ENCODE assay signal across 8 mouse cellular contexts in genomic region chr13:93062860-93063636, GRCm38 (mm10).
DNase-seq lines count a peak whose midpoint lies in the region; ATAC-seq lines count a peak whose summit lies in the region.

No protein-coding gene starts in this region.

- H3K9me3 ChIP-seq in heart, embryonic 10.5 days, result no peaks in the 10 kb centered on the region
- no peaks in the 10 kb centered on the region for H3K9me3 ChIP-seq in embryonic facial prominence, embryonic 15.5 days (replicated peaks)
- no peaks in the 10 kb centered on the region for H3K9me3 ChIP-seq in stomach, embryonic 16.5 days (replicated peaks; ENCODE audit: control insufficient read depth, low read length)

- H3K36me3 ChIP-seq in heart, embryonic 10.5 days, result peaks cover 5% of the 10 kb centered on the region; the same call in 1 of the 2 replicates
- H3K36me3 ChIP-seq in embryonic facial prominence, embryonic 15.5 days, result no peaks in the 10 kb centered on the region
- H3K36me3 ChIP-seq in stomach, embryonic 16.5 days (ENCODE audit: control insufficient read depth, insufficient read depth, low read length), result no peaks in the 10 kb centered on the region

- H3K27ac ChIP-seq in heart, embryonic 10.5 days, result no peak overlapping the region
- no peak overlapping the region for H3K27ac ChIP-seq in embryonic facial prominence, embryonic 15.5 days (replicated peaks)
- H3K27ac ChIP-seq in stomach, embryonic 16.5 days (ENCODE audit: low read length), result no peak overlapping the region

- peak; percentile 47; the same call in 1 of the 2 replicates for ATAC-seq in embryonic facial prominence, embryonic 15.5 days (ENCODE audit: insufficient number of reproducible peaks, low FRiP score, low TSS enrichment, low read depth)
- ATAC-seq in stomach, embryonic 16.5 days (ENCODE audit: insufficient read depth, low FRiP score), result peak; percentile 74; the same call in 1 of the 2 replicates

- no peak overlapping the region for H3K4me2 ChIP-seq in embryonic facial prominence, embryonic 15.5 days (replicated peaks)
- no peak overlapping the region for H3K4me2 ChIP-seq in stomach, embryonic 16.5 days (ENCODE audit: low read depth, low read length)

- H3K4me1 ChIP-seq in heart, embryonic 10.5 days, result no peaks in the 10 kb centered on the region
- H3K4me1 ChIP-seq in embryonic facial prominence, embryonic 15.5 days, result no peaks in the 10 kb centered on the region
- no peaks in the 10 kb centered on the region for H3K4me1 ChIP-seq in stomach, embryonic 16.5 days (ENCODE audit: control insufficient read depth, insufficient read depth, low read length)

- intact Hi-C loops in heart, postnatal 36 days (cut with DNase I), result no loop called here

- peak; percentile 63 to 79 for DNase-seq in heart, adult 18-20 months
- no peak for DNase-seq in heart, embryonic 10.5 days (ENCODE audit: low spot score)
- peak; percentile 90 to 94 for DNase-seq in adrenal gland, adult (ENCODE audit: inconsistent age in 2 of 2, low spot score in 1 of 2)
- DNase-seq in heart, postnatal 36 days, result peak; percentile 66 to 76
- peak; percentile 59 for DNase-seq in lung, postnatal 10 days
- DNase-seq in embryo, embryonic 10.5 days (ENCODE audit: low spot score), result no peak

- H3K4me3 ChIP-seq in heart, embryonic 10.5 days, result no peak overlapping the region
- no peak overlapping the region for H3K4me3 ChIP-seq in embryonic facial prominence, embryonic 15.5 days (replicated peaks)
- no peak overlapping the region for H3K4me3 ChIP-seq in stomach, embryonic 16.5 days (replicated peaks; ENCODE audit: low read length)

- H3K9ac ChIP-seq in embryonic facial prominence, embryonic 15.5 days, result no peak overlapping the region
- no peak overlapping the region for H3K9ac ChIP-seq in stomach, embryonic 16.5 days (ENCODE audit: low read length)

- no peaks in the 10 kb centered on the region for H3K27me3 ChIP-seq in heart, embryonic 10.5 days (ENCODE audit: insufficient read depth, poor library complexity, severe bottlenecking)
- no peaks in the 10 kb centered on the region for H3K27me3 ChIP-seq in embryonic facial prominence, embryonic 15.5 days
- H3K27me3 ChIP-seq in stomach, embryonic 16.5 days (ENCODE audit: control insufficient read depth, insufficient read depth, low read length), result no peaks in the 10 kb centered on the region

- 81% methylated on average over 13 of the region's 13 CpGs for WGBS in heart, embryonic 10.5 days
- 71% methylated on average over 13 of the region's 13 CpGs for WGBS in embryonic facial prominence, embryonic 15.5 days
- 57% methylated on average over 13 of the region's 13 CpGs for WGBS in stomach, embryonic 16.5 days

Comparison
In these comparisons a context has a peak if more than half of its experiments do, and no peak if none do; other contexts are left out.
1. DNase-seq: peak in heart, adult 18-20 months (2 of 2), adrenal gland, adult (2 of 2), heart, postnatal 36 days (2 of 2) and lung, postnatal 10 days (single experiment); none in heart, embryonic 10.5 days (single experiment) and embryo, embryonic 10.5 days (single experiment).